Mouse (Mus musculus) right cerebral cortex, postnatal 25 days (tissue): ENCODE results near the gene Csnk2a2.
A peak's percentile ranks its signal among the peaks of the same experiment; 100 is the strongest.

Source experiments
- DNase-seq: peaks from one replicate; pipeline ENCODE4 v3.0.0; 2022

Gene Csnk2a2

GRCm38 (mm10) chr8:95470008-95470407, 19.8 kb downstream of the Csnk2a2 start:
- DNase-seq: no peak

GRCm38 (mm10) chr8:95468995-95469394, 20.8 kb downstream of the Csnk2a2 start:
- DNase-seq: no peak

DNA sequence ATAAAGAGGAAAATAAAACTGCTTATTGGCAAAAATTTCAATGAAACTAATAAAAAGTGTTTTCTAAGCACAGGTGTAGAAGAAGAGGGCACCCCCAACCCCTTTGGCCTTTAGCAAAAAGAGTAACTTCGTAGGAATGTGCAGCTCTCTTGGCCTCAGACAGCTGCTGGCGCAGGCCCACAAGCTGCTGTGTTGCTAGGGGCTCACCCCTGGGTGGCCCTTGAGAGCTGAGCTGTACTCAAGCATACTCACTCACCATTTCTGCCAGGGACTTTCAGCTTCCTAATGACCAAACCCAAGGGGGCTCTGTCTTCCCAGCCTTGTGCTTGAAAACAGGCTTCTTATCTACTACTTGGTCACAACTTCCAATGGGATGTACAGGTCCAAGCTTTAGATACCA, 23.3 kb downstream of the Csnk2a2 start:
- no peak for DNase-seq

DNA sequence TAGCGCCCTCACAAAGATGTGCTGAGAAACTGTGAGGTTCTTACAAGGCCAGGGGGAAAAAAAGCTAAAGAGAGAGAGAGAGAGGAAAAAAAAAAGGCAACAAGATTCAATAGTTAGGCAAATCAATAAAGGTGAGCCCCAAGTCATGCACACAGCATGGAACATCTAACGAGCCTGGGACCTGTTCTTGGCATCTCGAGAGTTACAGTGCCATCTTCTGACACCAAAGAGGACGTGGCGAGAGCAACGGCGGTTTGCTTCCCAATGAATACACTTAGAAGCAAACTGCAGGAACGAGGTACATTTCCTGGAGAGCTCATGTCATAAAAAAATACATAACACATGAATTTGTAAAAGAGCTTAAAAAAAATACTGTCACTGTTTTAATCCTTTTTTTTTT, 37.3 kb downstream of the Csnk2a2 start:
- no peak for DNase-seq

GRCm38 (mm10) chr8:95450271-95450670, 39.6 kb downstream of the Csnk2a2 start:
- DNase-seq: no peak

DNA sequence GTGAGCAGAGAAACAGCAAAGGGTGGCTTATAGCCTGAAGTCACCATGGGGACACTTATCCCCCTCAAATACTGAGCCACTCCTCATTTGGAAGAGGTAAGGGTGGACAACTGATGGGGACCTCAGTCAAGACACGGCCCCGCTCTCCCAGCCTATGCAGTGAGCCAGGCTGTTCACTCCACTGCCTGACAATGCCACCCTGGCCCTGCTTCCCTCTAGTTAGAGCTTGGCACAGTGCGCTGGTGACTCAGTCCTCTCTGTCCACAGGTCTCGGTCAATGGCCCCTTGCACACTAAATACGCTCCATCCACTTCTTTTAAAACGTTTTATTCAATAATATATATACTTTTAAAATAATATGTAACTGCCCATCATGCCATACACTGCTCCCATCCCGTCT, 42.2 kb downstream of the Csnk2a2 start:
- no peak for DNase-seq

- DNase-seq: no peak
Measured at GRCm38 (mm10) chr8:95445042-95445441, 44.8 kb downstream of the Csnk2a2 start.

- DNase-seq: no peak
Measured at GRCm38 (mm10) chr8:95441491-95442039, 48.3 kb downstream of the Csnk2a2 start.

- no peak for DNase-seq
Measured at GRCm38 (mm10) chr8:95440168-95440709, 49.6 kb downstream of the Csnk2a2 start.

DNA sequence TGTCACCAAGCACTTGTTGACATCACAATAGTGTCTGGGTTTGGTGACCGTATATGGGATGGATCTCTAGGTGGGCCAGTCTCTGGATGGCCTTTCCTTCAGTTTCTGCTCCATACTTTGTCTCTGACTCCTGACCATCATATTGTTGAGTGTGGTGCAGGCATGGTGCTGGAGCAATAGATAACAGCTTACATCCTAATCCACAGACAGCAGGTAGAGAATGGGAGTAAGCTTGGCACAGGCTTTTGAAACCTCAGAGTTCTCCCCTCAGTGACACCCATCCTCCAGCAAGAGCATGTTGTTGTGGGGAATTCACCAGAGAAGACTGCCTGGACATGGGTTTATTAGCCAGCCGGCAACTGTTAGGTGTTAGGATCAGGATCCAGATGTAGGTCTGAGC, 50.4 kb downstream of the Csnk2a2 start:
- DNase-seq: no peak

GRCm38 (mm10) chr8:95437341-95437992, 52.4 kb downstream of the Csnk2a2 start:
- no peak for DNase-seq

GRCm38 (mm10) chr8:95435930-95436329, 53.9 kb downstream of the Csnk2a2 start:
- no peak for DNase-seq

DNA sequence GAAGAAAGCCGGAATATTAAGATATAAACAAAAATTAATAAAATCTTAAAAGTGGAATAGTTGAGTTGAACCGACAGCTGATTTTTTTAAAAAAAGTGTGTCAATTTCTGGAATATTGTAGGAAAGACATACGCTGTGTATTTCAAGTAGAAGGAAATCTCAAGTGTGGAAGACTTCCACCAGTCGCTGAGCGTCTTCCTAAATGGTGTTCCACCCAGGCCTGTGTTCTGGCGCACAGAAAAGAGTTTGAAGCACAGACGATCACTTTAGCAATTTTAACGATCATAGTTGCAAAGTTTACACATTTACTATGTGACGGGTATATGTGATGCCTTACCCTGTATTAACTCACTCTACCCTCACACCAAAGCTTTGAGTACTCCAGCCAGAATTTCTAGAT, 54.4 kb downstream of the Csnk2a2 start:
- DNase-seq: no peak

- DNase-seq: peak; percentile 100
Measured at GRCm38 (mm10) chr8:95434686-95435439, 55.0 kb downstream of the Csnk2a2 start, which contains the start of gene Cfap20. Cfap20 (minus strand) TSS chr8:95434869.

DNA sequence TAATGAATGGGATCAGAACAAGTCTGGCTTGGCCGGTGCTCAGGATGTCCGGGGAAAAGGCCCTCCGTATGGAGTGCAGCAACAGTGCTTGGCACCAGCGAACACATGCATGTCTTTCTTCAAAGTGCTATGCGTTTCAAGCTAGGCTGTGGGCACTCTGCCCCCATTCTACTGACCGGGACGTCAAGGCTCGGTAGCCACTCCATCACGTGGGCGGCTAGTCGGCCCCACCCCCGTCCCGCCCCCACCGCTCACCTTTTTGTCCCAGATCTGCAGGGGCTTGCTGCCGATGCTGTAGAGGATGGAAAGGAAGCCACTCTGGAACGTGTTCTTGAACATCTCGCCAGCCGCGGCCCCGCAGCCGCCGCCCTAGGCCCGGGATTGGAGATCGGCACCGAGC, 55.6 kb downstream of the Csnk2a2 start:
- DNase-seq: no peak

DNA sequence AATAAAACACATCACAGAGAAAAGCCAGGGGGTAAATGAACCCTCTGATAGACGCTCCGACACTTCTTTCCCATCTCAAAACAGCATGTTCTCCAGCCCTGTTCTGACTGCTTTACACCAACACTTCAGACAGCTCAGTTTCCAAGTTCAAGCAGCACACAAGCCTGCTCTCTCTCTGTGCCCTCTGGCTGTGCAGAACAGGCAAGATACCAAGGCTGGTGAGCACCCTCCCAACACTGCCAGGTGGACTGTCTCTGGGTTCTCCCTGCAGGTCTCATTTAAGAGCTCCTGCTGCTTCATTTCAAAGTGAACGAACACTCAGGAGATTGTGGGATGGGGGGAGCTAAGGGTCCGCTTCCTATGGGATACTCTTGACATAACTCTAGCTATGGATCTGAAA, 56.7 kb downstream of the Csnk2a2 start:
- no peak for DNase-seq

DNA sequence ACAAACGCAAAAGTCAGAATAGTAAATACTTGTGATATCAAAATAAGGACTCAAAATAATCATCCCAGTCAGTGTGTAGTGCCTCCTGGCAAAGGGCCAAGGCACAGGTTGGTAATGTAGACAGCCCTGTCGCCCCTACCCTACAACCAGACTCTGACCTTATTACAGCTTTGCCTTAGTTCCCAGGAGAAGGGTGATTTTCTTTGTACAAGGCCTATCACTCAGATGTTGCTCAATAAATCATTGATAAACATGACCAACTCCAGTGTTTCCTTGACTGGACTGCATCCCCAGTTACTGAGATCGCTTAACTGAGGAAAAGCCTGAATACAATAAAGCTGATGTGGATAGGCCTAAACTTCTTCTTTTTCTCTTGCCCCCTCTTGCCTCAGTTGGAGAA, 57.4 kb downstream of the Csnk2a2 start:
- DNase-seq: no peak

GRCm38 (mm10) chr8:95429945-95430344, 59.9 kb downstream of the Csnk2a2 start:
- no peak for DNase-seq

- peak; percentile 42 for DNase-seq
Measured at GRCm38 (mm10) chr8:95427594-95428535, 62.0 kb downstream of the Csnk2a2 start.

GRCm38 (mm10) chr8:95426781-95427281, 63.0 kb downstream of the Csnk2a2 start:
- no peak for DNase-seq

GRCm38 (mm10) chr8:95424682-95425081, 65.2 kb downstream of the Csnk2a2 start:
- DNase-seq: no peak

DNA sequence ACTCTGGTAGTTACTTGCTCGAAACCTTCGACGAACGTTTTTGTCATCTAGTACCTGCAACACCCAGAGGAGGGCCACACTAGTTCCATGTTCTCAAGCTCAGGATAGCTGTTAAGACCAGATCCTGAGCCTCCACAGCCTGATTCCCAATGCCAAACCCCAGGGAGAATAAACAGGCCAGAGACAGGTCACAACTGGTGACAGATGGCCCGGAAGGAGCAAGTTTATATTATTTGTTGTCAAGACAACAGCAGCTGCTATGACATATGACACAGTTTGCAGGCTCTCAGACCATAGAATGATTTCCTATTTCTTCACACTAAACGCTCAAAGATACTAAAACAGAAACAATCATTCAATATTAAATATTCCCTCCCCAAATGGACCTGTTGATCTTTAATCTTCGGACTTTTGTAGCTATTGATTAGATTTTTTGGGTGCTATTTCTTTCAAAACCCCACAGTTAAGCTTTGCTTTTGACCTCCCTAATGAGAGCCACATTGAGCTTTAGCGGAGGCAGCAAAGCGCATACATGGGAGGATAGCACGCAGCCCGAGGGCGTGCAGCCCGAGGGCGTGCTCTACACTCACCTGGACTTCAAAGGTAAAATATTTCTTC, 67.5 kb downstream of the Csnk2a2 start:
- DNase-seq: no peak
